Mouse (Mus musculus): ENCODE results near the gene Tnfrsf1a.
A peak's percentile ranks its signal among the peaks of the same experiment; 100 is the strongest.

Gene Tnfrsf1a

DNA sequence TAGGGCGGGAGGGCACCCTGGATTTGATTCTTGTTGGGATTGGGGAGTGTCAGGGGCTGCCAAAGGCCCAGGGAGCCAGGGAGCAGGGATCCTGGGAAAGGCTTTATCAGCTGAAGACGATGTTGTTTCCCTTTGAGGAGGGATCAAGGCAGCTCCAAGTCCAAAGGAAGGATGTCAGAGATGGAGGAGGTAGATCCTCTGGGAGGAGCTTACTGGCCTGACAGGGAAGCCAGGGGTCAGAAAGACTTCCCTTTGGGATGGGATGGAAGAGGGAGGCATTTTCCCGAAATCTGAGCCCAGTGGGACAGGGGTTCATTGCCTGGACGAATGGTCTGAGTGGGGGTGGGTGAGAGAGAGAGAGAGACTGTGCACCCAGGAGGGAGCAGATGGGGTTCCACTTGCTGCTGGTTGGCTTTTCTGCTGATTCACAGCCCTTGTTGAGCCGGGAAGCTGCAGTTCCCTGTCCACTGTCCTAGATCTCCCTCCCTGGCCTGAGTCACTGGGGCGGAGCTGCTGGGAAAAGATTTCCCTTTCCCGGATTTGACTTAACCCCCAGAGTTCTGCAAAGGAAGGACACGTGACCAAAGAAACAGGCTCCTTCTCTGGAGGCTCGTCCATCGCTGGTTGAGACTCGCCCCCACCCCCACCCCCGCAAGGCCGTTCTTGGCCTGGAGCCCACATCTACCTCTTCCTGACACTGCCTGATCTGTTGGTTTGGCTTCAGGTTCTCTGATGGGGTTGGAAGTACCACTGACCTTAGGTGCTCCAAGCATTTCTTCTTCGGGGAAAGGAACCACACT is 5.4 kb downstream of the Tnfrsf1a start:
- DNase-seq (ENCODE audit: low spot score) = no peak

DNA sequence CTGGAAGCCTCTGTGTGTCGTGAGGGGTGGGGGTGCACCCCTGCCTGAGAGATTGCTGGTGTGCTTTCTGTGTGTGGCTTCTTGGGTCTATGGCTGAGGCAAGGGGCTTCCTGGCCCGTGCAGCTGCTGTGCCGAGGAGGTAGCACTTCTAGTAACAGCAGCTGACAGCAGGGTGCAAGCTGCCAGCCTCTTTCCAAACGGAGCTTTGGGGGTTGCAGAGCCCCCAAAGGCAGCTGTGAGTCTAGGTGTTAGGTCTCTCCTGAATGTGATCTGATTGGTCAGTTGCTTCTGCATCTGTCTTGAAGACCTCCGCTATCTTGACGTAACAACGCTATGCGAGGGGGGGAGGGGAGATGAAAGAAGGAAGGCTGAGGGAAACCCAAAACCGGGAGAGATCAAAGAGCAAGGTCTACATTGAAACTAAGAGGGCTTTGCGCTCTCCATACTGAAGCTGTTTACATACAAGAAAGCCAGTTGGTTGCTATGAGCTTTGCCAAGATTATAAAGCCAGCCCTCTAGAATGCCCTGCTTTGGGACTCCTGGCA is 6.1 kb downstream of the Tnfrsf1a start:
- DNase-seq (ENCODE audit: low spot score) = no peak

DNA sequence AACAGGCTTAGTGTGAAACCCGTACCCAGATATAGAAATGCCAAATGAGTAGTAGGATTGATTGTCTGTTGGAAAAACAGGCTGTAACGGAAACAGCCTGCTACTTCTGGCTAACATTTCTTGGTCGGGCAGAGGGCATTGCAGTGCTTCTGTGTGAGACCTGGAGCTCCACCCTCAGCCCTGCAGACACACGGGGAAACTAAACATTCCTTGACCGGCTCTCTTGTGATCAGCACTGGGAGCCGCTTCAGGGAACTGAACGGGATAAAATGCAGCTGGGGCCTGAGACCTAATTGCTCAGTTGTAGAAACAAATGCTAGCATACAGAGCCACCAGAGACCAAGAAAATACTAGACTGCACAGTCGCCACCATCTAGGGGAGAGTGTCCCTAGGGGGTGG is 7.1 kb downstream of the Tnfrsf1a start:
- no peak for DNase-seq (ENCODE audit: low spot score)

- DNase-seq (ENCODE audit: low spot score) = no peak
These were observed 8.2 kb downstream of the Tnfrsf1a start for GRCm38 (mm10) chr6:125357334-125357733.

DNA sequence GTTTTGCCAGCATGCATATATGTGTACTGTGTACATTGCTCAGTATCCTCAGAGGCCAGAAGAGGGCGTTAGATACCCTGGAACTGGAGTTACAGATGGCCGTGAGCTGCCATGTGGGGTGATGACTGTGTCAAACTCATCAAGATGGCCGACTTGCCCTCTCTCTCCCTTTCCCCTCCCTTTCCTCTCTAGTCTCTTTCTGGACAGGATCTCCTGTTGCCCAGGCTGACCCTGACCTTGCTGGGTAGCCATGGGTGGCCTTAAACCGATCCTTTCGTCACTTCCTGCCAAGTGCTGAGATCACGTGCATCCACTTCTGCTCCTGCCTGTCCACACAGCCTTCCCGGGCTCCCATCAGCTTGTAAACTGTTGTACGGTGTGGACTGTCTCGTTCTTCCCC is 10.8 kb downstream of the Tnfrsf1a start:
- no peak for DNase-seq (ENCODE audit: low spot score)

- no peak for DNase-seq (ENCODE audit: low spot score)
These were observed 11.7 kb downstream of the Tnfrsf1a start for GRCm38 (mm10) chr6:125360846-125361245.

DNA sequence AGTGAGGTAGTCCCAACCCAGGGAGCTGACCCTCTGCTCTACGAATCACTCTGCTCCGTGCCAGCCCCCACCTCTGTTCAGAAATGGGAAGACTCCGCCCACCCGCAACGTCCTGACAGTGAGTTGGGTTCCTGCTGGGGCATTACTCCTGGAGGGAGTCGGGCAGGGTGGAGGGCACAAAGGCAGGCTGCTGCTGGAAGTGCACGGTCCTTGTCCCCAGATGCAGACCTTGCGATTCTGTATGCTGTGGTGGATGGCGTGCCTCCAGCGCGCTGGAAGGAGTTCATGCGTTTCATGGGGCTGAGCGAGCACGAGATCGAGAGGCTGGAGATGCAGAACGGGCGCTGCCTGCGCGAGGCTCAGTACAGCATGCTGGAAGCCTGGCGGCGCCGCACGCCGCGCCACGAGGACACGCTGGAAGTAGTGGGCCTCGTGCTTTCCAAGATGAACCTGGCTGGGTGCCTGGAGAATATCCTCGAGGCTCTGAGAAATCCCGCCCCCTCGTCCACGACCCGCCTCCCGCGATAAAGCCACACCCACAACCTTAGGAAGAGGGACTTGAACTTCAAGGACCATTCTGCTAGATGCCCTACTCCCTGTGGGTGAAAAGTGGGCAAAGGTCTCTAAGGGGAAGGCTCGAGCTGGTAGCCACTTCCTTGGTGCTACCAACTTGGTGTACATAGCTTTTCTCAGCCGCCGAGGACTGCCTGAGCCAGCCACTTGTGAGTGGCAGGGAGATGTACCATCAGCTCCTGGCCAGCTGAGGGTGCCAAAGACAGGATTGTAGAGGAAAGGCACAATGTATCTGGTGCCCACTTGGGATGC is 12.5 kb downstream of the Tnfrsf1a start:
- peak; percentile 77 for DNase-seq (ENCODE audit: low spot score)

GRCm38 (mm10) chr6:125363021-125363420 is 13.9 kb downstream of the Tnfrsf1a start:
- DNase-seq (ENCODE audit: low spot score) = no peak

GRCm38 (mm10) chr6:125363451-125364242 is 14.5 kb downstream of the Tnfrsf1a start:
- no peak for DNase-seq (ENCODE audit: low spot score)

- no peak for DNase-seq (ENCODE audit: low spot score)
These were observed 15.3 kb downstream of the Tnfrsf1a start for GRCm38 (mm10) chr6:125364448-125364847.

- no peak for DNase-seq (ENCODE audit: low spot score)
These were observed 16.4 kb downstream of the Tnfrsf1a start for GRCm38 (mm10) chr6:125365522-125365921.

DNA sequence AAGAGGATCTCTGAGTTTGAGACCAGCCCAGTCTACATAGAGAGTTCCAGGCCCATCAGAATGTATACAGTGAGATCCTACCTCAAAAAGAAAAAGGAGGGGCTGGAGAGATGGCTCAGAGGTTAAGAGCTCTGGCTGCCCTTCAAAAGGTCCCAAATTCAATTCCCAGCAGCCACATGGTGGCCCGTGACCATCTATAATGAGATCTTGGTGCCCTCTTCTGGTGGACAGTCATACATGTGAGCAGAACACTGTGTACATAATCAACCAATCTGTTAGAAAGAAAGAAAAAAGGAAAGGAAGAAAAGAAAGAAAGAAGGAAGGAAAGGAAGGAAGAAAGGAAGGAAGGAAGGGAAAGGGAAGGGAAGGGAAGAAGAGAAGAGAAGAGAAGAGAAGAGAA is 17.0 kb downstream of the Tnfrsf1a start:
- DNase-seq (ENCODE audit: low spot score) = no peak

- no peak for DNase-seq (ENCODE audit: low spot score)
These were observed 18.7 kb downstream of the Tnfrsf1a start for GRCm38 (mm10) chr6:125367758-125368371.

DNA sequence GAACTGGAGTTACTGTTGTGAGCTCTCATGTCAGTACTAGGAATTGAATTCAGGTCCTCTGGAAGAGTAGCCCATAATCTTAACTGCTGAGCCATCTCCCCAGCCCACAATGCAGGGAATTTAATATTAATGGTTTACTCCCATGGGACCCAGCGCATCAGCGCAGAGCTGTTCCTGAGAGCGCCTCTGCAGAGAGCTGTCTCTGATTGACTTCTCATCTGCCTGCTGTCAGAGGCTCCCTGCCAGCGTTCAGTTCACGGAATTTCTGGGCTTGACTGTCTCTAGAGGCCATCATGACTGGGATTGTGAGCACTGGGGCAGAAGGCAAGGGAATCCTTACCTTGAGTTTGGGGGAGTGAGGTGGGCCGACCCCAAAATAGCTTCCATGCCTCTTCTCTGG is 27.9 kb downstream of the Tnfrsf1a start:
- no peak for DNase-seq (ENCODE audit: low spot score)

GRCm38 (mm10) chr6:125377582-125378451 is 28.7 kb downstream of the Tnfrsf1a start:
- DNase-seq (ENCODE audit: low spot score) = peak; percentile 78

- no peak for DNase-seq (ENCODE audit: low spot score)
These were observed 29.5 kb downstream of the Tnfrsf1a start for GRCm38 (mm10) chr6:125378621-125379020.

DNA sequence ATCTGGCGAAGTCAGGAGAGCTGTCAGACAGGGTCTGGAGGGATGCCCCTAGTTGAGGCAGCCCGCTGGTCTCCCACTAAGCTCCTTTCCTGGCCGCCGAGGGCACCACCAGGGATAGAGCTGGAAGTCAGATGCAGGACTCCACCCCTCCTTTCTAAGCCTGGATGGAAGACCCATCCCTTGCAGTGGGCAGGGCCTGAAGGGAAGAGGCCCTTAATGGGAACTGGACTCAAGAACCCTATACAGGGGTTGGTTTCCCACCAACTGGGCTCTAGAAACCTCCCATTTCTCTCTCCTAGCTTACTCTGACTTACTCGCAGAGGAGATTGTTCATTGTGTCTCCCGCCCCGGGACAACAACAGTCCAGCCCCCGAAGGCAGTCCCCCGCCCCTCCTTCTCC is 30.6 kb downstream of the Tnfrsf1a start:
- DNase-seq (ENCODE audit: low spot score) = no peak

- DNase-seq (ENCODE audit: low spot score) = no peak
These were observed 31.5 kb downstream of the Tnfrsf1a start, which contains the start of gene Plekhg6 for GRCm38 (mm10) chr6:125380372-125381360. TSS of gene Plekhg6 (minus strand) at chr6:125380793.

DNA sequence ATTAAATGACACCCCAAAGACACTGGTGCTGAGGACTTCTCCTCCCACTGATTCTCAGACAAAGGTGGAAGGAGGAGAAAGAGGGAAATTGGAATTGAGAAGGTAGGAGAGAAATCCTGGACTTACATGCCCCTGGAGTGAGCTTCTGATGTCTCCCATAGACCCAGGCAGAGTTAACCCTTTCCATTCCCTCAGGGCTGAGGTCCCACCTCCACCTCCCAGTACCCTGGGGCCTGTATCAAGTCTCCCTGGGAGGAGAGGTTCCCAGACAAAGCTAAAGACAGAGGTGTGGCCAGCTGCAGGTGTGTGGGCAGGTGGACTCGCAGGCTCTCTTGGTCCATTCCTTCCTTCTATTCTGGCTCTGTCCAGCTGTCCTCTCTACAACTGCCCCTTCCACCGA is 32.9 kb downstream of the Tnfrsf1a start:
- no peak for DNase-seq (ENCODE audit: low spot score)
